Mouse (Mus musculus): Measurements from ENCODE around the gene Fbn1.

Gene Fbn1

GRCm38 (mm10) chr2:125386221-125386965, 121.4 kb downstream of the Fbn1 start:
- no peak for DNase-seq

GRCm38 (mm10) chr2:125384941-125385340, 122.9 kb downstream of the Fbn1 start:
- DNase-seq, result no peak

- DNase-seq, result no peak
Measured at GRCm38 (mm10) chr2:125384415-125384814, 123.4 kb downstream of the Fbn1 start.

GRCm38 (mm10) chr2:125383273-125383641, 124.5 kb downstream of the Fbn1 start:
- DNase-seq, result no peak

- DNase-seq, result no peak
Measured at GRCm38 (mm10) chr2:125382613-125383272, 125.0 kb downstream of the Fbn1 start.

- no peak for DNase-seq
Measured at GRCm38 (mm10) chr2:125380086-125380485, 127.7 kb downstream of the Fbn1 start.

GRCm38 (mm10) chr2:125379206-125379605, 128.6 kb downstream of the Fbn1 start:
- DNase-seq, result no peak

GRCm38 (mm10) chr2:125375926-125376325, 131.9 kb downstream of the Fbn1 start:
- DNase-seq, result no peak

- no peak for DNase-seq
Measured at GRCm38 (mm10) chr2:125375301-125375700, 132.5 kb downstream of the Fbn1 start.

GRCm38 (mm10) chr2:125369666-125370065, 138.1 kb downstream of the Fbn1 start:
- DNase-seq, result no peak

GRCm38 (mm10) chr2:125368616-125369015, 139.2 kb downstream of the Fbn1 start:
- DNase-seq, result no peak

GRCm38 (mm10) chr2:125361661-125362060, 146.1 kb downstream of the Fbn1 start:
- no peak for DNase-seq

- DNase-seq, result no peak
Measured at GRCm38 (mm10) chr2:125356486-125356885, 151.3 kb downstream of the Fbn1 start.

- no peak for DNase-seq
Measured at GRCm38 (mm10) chr2:125356068-125356467, 151.7 kb downstream of the Fbn1 start.

GRCm38 (mm10) chr2:125355216-125355971, 152.4 kb downstream of the Fbn1 start:
- DNase-seq, result no peak

GRCm38 (mm10) chr2:125354587-125354986, 153.2 kb downstream of the Fbn1 start:
- DNase-seq, result no peak

- no peak for DNase-seq
Measured at GRCm38 (mm10) chr2:125349144-125349543, 158.6 kb downstream of the Fbn1 start.

GRCm38 (mm10) chr2:125342181-125342950, 165.4 kb downstream of the Fbn1 start:
- no peak for DNase-seq

- DNase-seq, result no peak
Measured at GRCm38 (mm10) chr2:125340381-125340780, 167.4 kb downstream of the Fbn1 start.

- DNase-seq, result no peak
Measured at GRCm38 (mm10) chr2:125337239-125337638, 170.6 kb downstream of the Fbn1 start.

- DNase-seq, result no peak
Measured at GRCm38 (mm10) chr2:125335206-125335605, 172.6 kb downstream of the Fbn1 start.

GRCm38 (mm10) chr2:125334163-125334562, 173.6 kb downstream of the Fbn1 start:
- DNase-seq, result no peak

- DNase-seq, result no peak
Measured at GRCm38 (mm10) chr2:125331581-125331980, 176.2 kb downstream of the Fbn1 start.
